Mouse (Mus musculus): Measurements from ENCODE around the gene Rps21. TPM values are rescaled to one million over a fixed set of nuclear protein-coding genes. Genes with fewer than 3 reads are reported as not detected.

Gene Rps21
- 100 to 1,000 TPM; 682 to 702 TPM for total RNA-seq (2021)
- long read RNA-seq, experiment 1, transcript Rps21-201 (6 exons, 394 nt) = major isoform, 35 of 76 reads
- long read RNA-seq, experiment 1, partial matches to known transcripts = 40 of 76 reads
- long read RNA-seq, experiment 1, other reads (novel, unspliced or antisense) = 1 of 76 reads
- long read RNA-seq, experiment 2, transcript Rps21-201 (6 exons, 394 nt) = major isoform, 42 of 64 reads
- long read RNA-seq, experiment 2, partial matches to known transcripts = 22 of 64 reads
- long read RNA-seq, experiment 2, other reads (novel, unspliced or antisense) = 0 of 64 reads

- DNase-seq (ENCODE audit: extremely low spot score in 1 of 2, low spot score in 2 of 2) = peak; percentile 94 to 97
- intact Hi-C loops (cut with DNase I) = no loop called here
- TF ChIP-seq CTCF (IDR thresholded peaks at IDR 0.05) = no peak
- Histone ChIP-seq H3K4me3 (peak within 1 kb of the TSS; percentile 94), H3K27ac (peak within 1 kb of the TSS; percentile 86)
Observed at GRCm38 (mm10) chr2:180257001-180257521, at the start of gene Rps21. Gene Rps21 (plus strand): TSS chr2:180257377.

GRCm38 (mm10) chr2:180207840-180208239 lies 49.3 kb upstream of the Rps21 start:
- no peak overlapping the region for H3K27ac ChIP-seq
- intact Hi-C loops (cut with DNase I) = loop anchor here (5.0 kb wide), 1 partner anchor 44 kb away; no protein-coding TSS in a partner anchor
- no peak overlapping the region for H3K4me3 ChIP-seq
- peak; percentile 53 for TF ChIP-seq CTCF (IDR thresholded peaks at IDR 0.05)
- no peak for DNase-seq (ENCODE audit: extremely low spot score in 1 of 2, low spot score in 2 of 2)

DNA sequence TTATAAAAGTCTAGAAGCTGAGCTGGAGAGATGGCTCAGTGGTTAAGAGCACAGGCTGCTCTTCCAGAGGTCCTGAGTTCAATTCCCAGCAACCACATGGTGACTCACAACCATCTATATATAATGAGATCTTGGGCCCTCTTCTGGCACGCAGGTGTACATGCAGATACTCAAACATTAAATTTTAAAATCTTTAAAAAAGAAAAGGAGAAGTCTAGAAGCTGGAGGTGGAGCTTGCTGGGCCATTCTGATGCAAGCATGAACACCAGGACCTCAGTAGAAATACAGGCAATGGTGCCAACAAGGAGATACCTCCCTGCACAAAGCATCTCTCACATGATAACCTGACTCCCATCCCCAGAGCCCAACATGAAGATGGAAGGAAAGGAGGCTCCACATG lies 48.2 kb upstream of the Rps21 start:
- intact Hi-C loops (cut with DNase I) = loop anchor here (5.0 kb wide), 1 partner anchor 43 kb away; no protein-coding TSS in a partner anchor
- TF ChIP-seq CTCF (IDR thresholded peaks at IDR 0.05) = no peak; the same call in 1 of the 2 replicates
- DNase-seq (ENCODE audit: extremely low spot score in 1 of 2, low spot score in 2 of 2) = no peak

GRCm38 (mm10) chr2:180212255-180212654 lies 44.9 kb upstream of the Rps21 start:
- Histone ChIP-seq H3K4me3 (no peak overlapping the region), H3K27ac (no peak overlapping the region)
- intact Hi-C loops (cut with DNase I) = no loop called here
- TF ChIP-seq CTCF (IDR thresholded peaks at IDR 0.05) = peak; percentile 14; the same call in 1 of the 2 replicates
- DNase-seq (ENCODE audit: extremely low spot score in 1 of 2, low spot score in 2 of 2) = no peak

More for the DNA sequence above, 48.2 kb upstream of the Rps21 start:
- Histone ChIP-seq H3K4me3 (no peak overlapping the region), H3K27ac (no peak overlapping the region)

DNA sequence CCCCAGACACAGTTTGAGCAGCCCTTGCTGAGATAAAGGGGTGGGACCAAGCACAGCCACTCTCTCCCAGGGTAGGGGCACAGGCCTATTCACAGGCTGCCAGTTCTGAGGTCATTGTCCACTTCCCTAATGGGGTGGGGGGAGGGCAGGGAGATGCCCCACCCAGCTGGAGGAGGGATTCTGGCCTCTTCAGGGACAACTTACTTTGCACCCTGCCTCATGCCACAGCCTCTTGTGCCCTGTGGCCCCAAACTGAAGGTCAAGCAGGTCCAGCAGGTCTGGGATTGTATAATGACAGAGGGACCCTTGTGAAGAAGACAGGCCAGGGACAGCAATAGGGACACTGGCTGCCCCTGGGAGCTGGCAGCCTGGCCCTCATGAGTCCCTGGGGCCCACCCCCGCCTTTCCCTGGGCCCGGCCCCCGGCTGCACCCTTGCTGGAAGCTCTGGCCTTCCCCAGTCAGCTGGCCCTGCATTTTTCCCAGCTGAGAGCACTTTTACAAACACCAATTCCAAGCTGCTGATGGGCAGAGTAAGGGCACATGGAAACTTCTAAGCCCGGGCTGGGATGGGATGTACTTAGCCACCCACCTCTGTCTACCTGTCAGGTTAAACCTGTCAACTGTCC lies 42.7 kb upstream of the Rps21 start:
- no peak overlapping the region for H3K4me3 ChIP-seq
- no peak for DNase-seq (ENCODE audit: extremely low spot score in 1 of 2, low spot score in 2 of 2)
- H3K27ac ChIP-seq = peak overlapping the region; percentile 1; the same call in 1 of the 2 replicates
- TF ChIP-seq CTCF (IDR thresholded peaks at IDR 0.05) = no peak
- intact Hi-C loops (cut with DNase I) = no loop called here

- DNase-seq (ENCODE audit: extremely low spot score in 1 of 2, low spot score in 2 of 2) = no peak
- intact Hi-C loops (cut with DNase I) = no loop called here
- Histone ChIP-seq H3K4me3 (no peak overlapping the region), H3K27ac (peak overlapping the region; percentile 1; the same call in 1 of the 2 replicates)
- no peak for TF ChIP-seq CTCF (IDR thresholded peaks at IDR 0.05)
Observed at GRCm38 (mm10) chr2:180215011-180215461, 42.1 kb upstream of the Rps21 start.

DNA sequence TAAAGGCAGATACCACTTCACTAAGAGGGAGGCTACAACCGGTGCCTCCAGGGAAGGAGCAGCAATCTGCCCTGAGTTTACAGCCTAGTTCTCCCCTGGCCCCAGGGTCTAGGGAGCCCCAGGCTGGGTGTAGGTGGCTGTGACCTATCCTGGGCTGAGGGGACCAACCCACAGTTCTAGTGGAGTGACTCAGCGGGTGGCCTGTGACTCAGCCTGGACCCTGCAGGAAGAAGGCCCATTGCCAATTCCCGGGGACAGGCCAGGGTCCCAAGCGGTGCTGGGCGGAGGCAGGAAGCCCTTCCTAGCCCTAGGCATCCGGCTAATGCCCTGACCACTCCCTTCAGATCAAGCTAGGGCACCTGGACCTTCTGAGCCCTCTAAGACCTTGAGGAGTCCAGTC lies 41.2 kb upstream of the Rps21 start:
- intact Hi-C loops (cut with DNase I) = no loop called here
- peak overlapping the region; percentile 4; the same call in 1 of the 2 replicates for H3K27ac ChIP-seq
- no peak overlapping the region for H3K4me3 ChIP-seq
- no peak for TF ChIP-seq CTCF (IDR thresholded peaks at IDR 0.05)
- no peak for DNase-seq (ENCODE audit: extremely low spot score in 1 of 2, low spot score in 2 of 2)

DNA sequence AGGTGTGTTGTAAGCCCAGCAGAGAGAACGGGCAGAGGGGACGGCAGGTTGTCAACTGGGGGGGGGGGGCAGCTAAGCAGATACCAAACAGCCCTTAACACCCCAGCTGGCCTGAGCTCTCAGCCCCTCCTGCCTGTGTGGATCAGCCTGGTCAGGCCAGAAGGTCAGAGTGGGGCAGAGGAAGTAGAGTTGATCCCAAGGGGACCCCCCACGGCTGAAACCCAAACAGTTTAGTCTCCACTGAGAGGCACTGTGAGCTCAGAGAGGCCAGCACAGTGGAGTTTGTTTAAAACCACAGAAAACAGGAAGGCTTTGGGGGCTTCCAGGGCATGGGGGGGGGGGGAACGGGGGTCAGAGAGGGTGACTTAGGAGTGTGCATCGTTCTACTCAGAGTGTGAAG lies 40.3 kb upstream of the Rps21 start:
- DNase-seq (ENCODE audit: extremely low spot score in 1 of 2, low spot score in 2 of 2) = no peak
- no peak for TF ChIP-seq CTCF (IDR thresholded peaks at IDR 0.05)
- Histone ChIP-seq H3K4me3 (no peak overlapping the region), H3K27ac (no peak overlapping the region)
- intact Hi-C loops (cut with DNase I) = no loop called here

GRCm38 (mm10) chr2:180217587-180217986 lies 39.6 kb upstream of the Rps21 start:
- DNase-seq (ENCODE audit: extremely low spot score in 1 of 2, low spot score in 2 of 2) = no peak
- no peak overlapping the region for H3K4me3 ChIP-seq
- H3K27ac ChIP-seq = peak overlapping the region; percentile 64
- intact Hi-C loops (cut with DNase I) = no loop called here
- no peak for TF ChIP-seq CTCF (IDR thresholded peaks at IDR 0.05)

- Histone ChIP-seq H3K27ac (peak overlapping the region; percentile 64), H3K4me3 (no peak overlapping the region)
- DNase-seq (ENCODE audit: extremely low spot score in 1 of 2, low spot score in 2 of 2) = no peak
- intact Hi-C loops (cut with DNase I) = no loop called here
- TF ChIP-seq CTCF (IDR thresholded peaks at IDR 0.05) = no peak
Observed at GRCm38 (mm10) chr2:180218241-180218640, 38.9 kb upstream of the Rps21 start.

DNA sequence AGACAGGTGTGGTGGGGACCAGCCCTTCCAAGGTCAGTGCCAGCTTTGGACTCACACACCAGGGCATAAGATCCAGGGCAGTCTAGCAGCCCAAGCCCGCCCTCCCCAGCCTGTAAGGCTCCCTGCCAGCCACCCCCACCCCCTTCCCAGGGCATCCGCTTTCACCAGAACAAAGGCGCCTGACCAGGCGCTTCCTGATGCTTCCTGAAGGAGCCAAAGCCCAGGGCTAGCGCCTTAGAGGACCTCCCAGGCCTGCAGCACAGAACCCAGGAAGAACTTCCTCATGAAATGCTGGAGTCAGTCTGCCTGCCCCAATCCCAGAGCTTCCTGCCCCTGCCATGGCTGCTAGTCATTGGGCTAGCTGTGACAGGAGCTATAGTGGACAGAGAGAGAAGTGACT lies 38.5 kb upstream of the Rps21 start:
- no peak for TF ChIP-seq CTCF (IDR thresholded peaks at IDR 0.05)
- no peak for DNase-seq (ENCODE audit: extremely low spot score in 1 of 2, low spot score in 2 of 2)
- intact Hi-C loops (cut with DNase I) = no loop called here
- Histone ChIP-seq H3K27ac (peak overlapping the region; percentile 64; the same call in 1 of the 2 replicates), H3K4me3 (no peak overlapping the region)

All from left cerebral cortex, adult 2 months (tissue).